Mouse (Mus musculus) left cerebral cortex, adult 2 months (tissue): ENCODE results near the gene Mical2. TPM values are rescaled to one million over a fixed set of nuclear protein-coding genes. Genes with fewer than 3 reads are reported as not detected.

Experiments
- DNase-seq, 2 experiments: peaks; one replicate each; pipeline ENCODE4 v3.0.0; 2021 to 2022; ENCODE audit warnings: low spot score in 2 of 2, mixed read lengths in 1 of 2; ENCODE audit errors: extremely low spot score in 1 of 2
- H3K27ac ChIP-seq: fragments of 200-600 bp; 2 replicates; pipeline ENCODE4 v1.8.1; 2022
- H3K4me3 ChIP-seq: fragments of 200-600 bp; 2 replicates; pipeline ENCODE4 v1.8.1; 2022
- CTCF ChIP-seq: fragments of 200-600 bp; IDR thresholded peaks from 2 replicates; pipeline ENCODE4 v1.8.1; 2022; ENCODE audit warnings: antibody characterized with exemption, mild to moderate bottlenecking, moderate library complexity
- intact Hi-C: fragments of 180-260 bp; cut with DNase I; formaldehyde crosslinking; loops from one replicate; pipeline ENCODE4 v1.15.1; 2025
- total RNA-seq, 2 experiments: library from RNA; stranded (reverse); gene quantifications; 2 replicates each; pipeline ENCODE4 v1.2.3; 2021

Mical2 gene
- total RNA-seq, 2 experiments from 2014 or later = 652 to 703 TPM

GRCm38 (mm10) chr7:112352005-112352404, 126.3 kb downstream of the Mical2 start:
- no peak for DNase-seq
- Histone ChIP-seq H3K4me3 (no peak overlapping the region), H3K27ac (no peak overlapping the region)
- intact Hi-C loops = no loop called here
- TF ChIP-seq CTCF = no peak

DNA sequence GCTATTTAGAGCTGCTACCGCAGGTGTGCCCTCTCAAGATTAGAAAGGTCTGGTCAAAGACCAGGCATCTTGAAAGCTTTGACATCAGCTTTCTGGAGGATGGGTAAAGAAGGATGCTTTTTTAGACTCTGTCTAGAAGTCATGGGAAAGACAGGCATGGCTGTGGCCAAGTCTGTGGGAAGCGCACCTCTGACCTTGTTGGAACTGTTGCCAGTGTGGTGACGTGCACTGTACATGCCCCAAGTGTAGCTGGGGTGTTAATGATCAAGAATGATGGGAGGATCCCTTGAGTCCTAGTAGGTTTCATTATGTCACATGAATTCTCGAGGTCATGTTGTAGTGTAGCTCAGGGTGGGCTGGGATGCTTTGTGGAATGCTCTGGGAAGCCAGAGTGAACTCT, 127.4 kb downstream of the Mical2 start:
- intact Hi-C loops = no loop called here
- no peak for DNase-seq
- no peak for TF ChIP-seq CTCF
- no peak overlapping the region for H3K27ac ChIP-seq
- no peak overlapping the region for H3K4me3 ChIP-seq

DNA sequence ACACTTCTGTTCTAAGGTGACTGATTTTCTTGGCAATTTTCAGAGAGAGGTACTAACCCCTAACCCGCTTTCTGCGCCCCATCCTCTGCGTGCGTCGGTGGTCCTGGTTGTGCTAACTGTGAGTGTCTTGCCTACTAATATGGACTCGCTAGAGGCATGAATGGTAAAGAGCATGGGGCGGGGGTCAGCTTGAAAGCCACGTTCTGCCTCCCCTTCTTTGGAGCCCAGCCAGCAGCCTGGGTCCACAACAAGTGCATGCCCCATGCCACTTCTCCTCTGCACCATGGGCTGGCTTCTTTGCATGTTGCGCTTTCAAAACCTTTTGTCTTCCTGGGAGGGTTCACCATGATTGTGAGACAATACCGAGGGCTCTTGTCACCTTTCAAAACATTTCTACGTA, 128.3 kb downstream of the Mical2 start:
- intact Hi-C loops = no loop called here
- Histone ChIP-seq H3K4me3 (no peak overlapping the region), H3K27ac (no peak overlapping the region; the same call in 1 of the 2 replicates)
- DNase-seq = no peak
- TF ChIP-seq CTCF = no peak

DNA sequence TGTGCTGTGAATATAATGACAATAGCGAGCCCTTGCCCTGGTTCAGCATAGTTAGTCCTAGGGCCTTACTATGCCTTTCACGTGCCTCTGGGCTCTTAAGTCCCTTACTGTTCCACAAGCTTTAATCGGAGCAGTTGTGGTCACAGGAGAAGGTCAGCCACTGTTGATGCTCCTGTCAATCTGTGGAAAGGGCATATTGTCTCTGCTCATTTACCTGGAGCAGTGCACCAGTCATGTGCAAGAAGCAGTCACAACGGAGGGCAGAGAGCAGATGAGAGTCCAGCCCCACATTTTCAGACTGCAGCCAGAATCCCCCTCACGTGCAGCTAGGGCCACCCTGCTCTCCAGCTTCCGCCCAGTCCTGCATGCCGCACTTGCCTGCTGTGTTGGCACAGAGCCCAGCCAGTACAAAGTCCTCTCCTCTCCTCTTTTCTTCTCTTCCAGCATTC, 128.9 kb downstream of the Mical2 start:
- H3K4me3 ChIP-seq = no peak overlapping the region
- intact Hi-C loops = no loop called here
- no peak overlapping the region; the same call in 1 of the 2 replicates for H3K27ac ChIP-seq
- no peak for TF ChIP-seq CTCF
- peak in 1 of 2 experiments; percentile 36 for DNase-seq

DNA sequence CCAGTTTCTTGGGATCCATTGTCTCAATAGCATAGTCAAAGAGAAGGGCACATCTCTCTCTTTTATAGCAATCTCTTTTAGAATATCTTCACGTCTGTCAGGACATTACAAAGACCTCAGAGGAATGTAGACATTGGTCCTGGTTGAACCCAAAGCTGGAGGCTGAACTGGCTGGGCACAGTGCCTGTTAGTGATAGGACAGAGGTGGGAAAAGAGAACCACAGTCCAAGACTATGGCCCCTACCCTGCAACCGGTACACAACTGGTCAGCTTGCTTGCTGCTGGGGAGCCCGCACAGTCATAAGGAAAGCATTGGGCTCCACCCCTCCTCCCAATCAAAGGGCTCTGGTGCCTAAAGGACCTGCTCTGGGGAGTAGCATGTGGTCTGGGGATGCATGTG, 133.9 kb downstream of the Mical2 start:
- Histone ChIP-seq H3K27ac (no peak overlapping the region), H3K4me3 (no peak overlapping the region)
- intact Hi-C loops = no loop called here
- TF ChIP-seq CTCF = no peak
- no peak for DNase-seq

GRCm38 (mm10) chr7:112362574-112363200, 137.0 kb downstream of the Mical2 start:
- H3K4me3 ChIP-seq = no peak overlapping the region
- no peak for TF ChIP-seq CTCF
- no peak overlapping the region for H3K27ac ChIP-seq
- intact Hi-C loops = no loop called here
- no peak for DNase-seq

DNA sequence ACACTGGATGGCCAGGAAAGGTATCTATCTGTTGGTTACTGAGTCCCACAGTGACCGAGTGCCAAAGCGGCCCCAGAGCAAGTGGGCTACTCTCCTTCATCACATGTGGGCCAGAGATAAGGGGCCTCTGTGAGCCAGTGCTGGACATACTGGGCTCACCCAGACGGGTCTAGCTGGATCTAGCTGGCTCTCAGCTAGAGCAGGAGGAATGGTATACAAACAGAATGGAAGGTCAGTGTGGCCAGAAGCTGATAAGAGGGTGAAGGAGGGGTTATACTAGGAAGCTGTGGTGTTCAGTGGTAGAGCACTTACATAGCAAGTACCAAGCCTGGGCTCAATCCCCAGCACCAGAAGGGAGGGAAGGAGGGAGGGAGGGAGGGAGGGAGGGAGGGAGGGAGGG, 140.2 kb downstream of the Mical2 start:
- H3K27ac ChIP-seq = no peak overlapping the region
- intact Hi-C loops = loop anchor here (5.0 kb wide), 1 partner anchor 279 kb away; no protein-coding TSS in a partner anchor
- DNase-seq = no peak
- TF ChIP-seq CTCF = no peak
- H3K4me3 ChIP-seq = no peak overlapping the region

DNA sequence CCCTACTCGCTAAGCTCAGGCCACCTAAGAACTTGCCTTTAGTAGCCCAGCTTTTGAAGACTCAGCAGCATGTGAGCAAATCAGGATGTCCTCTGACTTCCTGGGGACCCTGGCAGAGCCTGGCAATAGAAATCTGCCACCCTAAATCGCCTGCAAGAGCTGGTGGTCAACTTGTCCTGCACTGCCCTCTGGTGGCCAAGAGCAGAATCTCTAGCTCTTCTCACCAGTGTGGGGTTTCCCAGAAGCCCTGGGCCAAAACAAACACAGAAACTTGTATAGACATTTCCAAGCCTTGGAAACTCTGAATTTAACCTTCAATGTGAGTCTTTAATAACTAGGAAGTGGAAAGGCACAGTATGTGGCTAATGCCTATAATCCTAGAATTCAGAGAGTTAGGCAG, 143.4 kb downstream of the Mical2 start:
- intact Hi-C loops = loop anchor here (1.0 to 5.0 kb wide), 2 partner anchors 186 to 282 kb away; no protein-coding TSS in a partner anchor
- peak; percentile 82 to 87 for DNase-seq
- no peak overlapping the region for H3K27ac ChIP-seq
- TF ChIP-seq CTCF = peak; percentile 98
- no peak overlapping the region for H3K4me3 ChIP-seq

DNA sequence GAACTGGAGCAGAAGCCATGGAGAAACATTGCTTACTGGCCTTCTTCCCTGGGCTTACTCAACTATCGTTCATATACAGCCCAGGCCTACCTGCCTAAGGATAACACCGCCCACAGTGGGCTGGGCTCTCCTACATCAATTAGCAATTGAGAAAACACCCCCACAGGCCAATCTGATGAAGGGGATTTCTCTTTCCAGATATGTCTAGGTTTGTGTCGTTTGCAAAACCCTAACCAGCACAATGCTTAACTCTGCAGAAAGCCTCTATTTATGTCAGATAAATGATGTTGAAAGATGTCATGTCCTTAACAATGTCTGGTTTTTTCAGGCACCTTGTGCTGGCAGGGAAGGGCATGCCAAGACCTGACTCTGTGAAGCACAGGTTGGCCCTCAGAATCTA, 144.3 kb downstream of the Mical2 start:
- no peak for DNase-seq
- TF ChIP-seq CTCF = no peak
- Histone ChIP-seq H3K27ac (no peak overlapping the region), H3K4me3 (no peak overlapping the region)
- intact Hi-C loops = loop anchor here (1.0 to 10.0 kb wide), 3 partner anchors 187 to 765 kb away; no protein-coding TSS in a partner anchor

DNA sequence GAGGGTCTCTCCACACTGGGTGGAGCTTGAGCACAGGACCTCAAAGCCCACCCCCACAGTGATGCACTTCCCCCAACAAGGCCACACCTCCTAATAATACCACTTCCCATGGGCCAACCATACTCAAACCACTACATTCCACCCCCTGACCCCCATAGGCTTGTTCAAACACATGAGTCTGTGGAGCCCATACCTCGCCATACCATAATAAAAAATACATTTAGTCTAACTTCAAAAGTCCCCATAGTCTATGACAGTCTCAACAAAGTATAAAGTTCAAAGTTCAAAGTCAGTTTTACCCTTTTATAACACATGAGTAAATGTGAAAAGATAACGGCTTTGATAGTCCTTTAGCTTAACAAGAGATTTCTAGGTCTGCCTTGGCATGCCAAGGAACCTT, 145.7 kb downstream of the Mical2 start:
- no peak overlapping the region for H3K27ac ChIP-seq
- TF ChIP-seq CTCF = no peak
- intact Hi-C loops = loop anchor here (10.0 kb wide), 1 partner anchor 763 kb away; no protein-coding TSS in a partner anchor
- no peak overlapping the region for H3K4me3 ChIP-seq
- no peak for DNase-seq

- intact Hi-C loops = loop anchor here (10.0 kb wide), 1 partner anchor 761 kb away; no protein-coding TSS in a partner anchor
- Histone ChIP-seq H3K4me3 (no peak overlapping the region), H3K27ac (no peak overlapping the region)
- no peak for DNase-seq
- TF ChIP-seq CTCF = no peak
Measured at GRCm38 (mm10) chr7:112374035-112374434, 148.4 kb downstream of the Mical2 start.

DNA sequence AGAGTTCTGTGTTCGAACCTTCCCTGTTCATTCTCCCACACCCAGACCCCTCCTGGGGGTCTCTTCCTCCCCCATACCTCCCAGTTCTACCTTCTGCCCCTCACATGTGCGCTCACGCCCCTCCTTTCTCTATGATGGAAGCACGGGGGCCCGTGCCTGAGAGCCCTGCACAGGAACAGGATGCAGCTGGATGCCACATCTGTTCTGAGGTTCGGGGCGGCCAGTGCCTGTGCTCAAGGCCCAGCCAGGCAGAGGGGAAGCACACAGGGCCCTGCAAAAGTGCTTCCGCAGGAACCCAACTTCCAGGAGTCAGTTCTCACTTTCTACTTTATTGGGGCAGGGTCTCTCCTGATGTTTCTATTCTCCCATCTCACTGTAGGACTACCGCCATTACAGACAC, 149.4 kb downstream of the Mical2 start:
- intact Hi-C loops = loop anchor here (10.0 kb wide), 1 partner anchor 760 kb away; no protein-coding TSS in a partner anchor
- Histone ChIP-seq H3K4me3 (no peak overlapping the region), H3K27ac (no peak overlapping the region)
- no peak for TF ChIP-seq CTCF
- no peak for DNase-seq

DNA sequence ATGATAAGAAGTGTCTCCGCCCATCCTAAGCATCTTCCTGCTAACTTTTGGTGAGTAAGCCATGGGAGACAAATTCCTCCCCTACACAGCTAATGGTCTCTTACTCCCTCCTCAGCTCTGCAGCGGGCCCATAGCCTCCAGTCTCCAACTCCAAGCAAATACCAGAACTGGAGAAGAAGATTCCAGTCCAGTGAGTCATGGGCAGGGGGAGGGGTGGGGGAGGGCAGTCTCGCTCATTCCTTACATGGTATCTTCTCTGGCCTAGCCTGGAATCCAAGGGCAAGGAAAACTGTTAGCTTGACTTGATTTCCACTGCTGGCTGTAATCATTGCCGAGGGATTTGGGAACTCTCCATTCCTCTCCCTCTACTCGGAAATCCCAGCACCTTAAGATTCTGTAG, 150.2 kb downstream of the Mical2 start:
- no peak for TF ChIP-seq CTCF

More for the DNA sequence above, 150.2 kb downstream of the Mical2 start:
- intact Hi-C loops = loop anchor here (10.0 kb wide), 1 partner anchor 759 kb away; no protein-coding TSS in a partner anchor
- DNase-seq = no peak
- H3K4me3 ChIP-seq = no peak overlapping the region
- no peak overlapping the region for H3K27ac ChIP-seq
